Mouse (Mus musculus): ENCODE results near the gene Hsdl1.

- TF ChIP-seq CTCF (IDR thresholded peaks at IDR 0.05; ENCODE audit: borderline replicate concordance, control insufficient read depth, extremely low read depth, insufficient read depth, low read length, poor library complexity) (no peak), POLR2A (IDR thresholded peaks at IDR 0.05; ENCODE audit: control insufficient read depth, extremely low read depth, insufficient read depth, low read length, poor library complexity) (no peak)
Observed at GRCm38 (mm10) chr8:119528762-119529161, 46.2 kb downstream of the Hsdl1 start.
